Mouse (Mus musculus) spleen, adult 12 weeks (tissue): Measurements from ENCODE around the gene Itgav.

Experiments used
- DNase-seq: peaks from one replicate; pipeline ENCODE4 v3.0.0; 2022; ENCODE audit warnings: low spot score

Itgav gene

GRCm38 (mm10) chr2:83723921-83724826 is at the start of gene Itgav:
TSS of gene Itgav (plus strand) at chr2:83724397.
- peak; percentile 64 for DNase-seq

GRCm38 (mm10) chr2:83674421-83674820 is 49.8 kb upstream of the Itgav start:
- DNase-seq, result no peak

DNA sequence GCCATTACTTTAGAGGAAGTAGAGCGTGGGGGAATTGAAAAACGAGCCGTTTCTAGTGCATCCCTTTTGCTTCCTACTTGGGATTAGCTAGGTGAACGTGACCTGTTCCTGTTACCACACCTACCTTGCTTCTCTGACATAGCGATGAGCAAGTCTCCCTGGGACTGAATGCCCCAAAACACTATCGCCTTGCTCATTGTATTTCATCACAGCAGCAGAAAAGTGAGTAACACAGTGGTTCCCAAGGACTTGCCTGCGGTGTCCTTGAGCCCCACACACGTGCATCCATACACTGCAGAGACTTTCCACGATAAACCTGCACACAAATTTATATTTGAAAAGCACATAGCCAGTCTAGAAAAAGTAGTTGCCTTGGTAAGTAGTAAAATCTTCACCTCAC is 49.3 kb upstream of the Itgav start:
- DNase-seq, result no peak

- no peak for DNase-seq
These were observed 48.5 kb upstream of the Itgav start for GRCm38 (mm10) chr2:83675681-83676080.

DNA sequence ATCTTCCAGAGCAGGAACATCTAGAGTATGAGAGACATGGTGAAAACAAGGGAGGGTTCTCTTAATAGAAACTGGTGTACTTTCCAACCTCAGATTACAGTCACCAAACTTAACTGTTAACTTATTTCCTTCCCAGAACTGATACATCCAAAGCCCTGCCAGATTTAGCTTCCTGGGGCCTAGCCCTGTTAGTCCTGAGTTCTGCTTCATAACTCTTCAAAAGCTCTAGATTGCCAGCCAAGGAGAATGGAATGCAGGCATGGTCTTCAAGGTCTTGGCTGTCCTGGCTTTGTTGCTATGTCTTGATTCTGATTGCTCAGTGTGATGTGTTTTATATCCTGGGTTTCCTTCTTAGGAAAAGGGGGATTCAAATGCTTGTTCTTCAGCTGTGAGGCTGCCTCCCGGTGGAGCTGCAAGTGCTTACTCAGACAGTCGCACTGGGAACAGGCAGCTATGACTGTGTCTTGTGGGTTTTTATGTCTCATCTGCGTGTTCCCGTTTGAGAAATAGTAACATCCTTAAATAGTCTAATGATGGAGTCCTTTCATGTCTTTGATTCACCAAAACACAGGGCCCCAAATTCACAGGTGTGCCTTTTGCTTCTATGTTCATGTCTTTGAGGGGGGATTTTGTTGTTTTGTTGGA is 47.8 kb upstream of the Itgav start:
- DNase-seq, result no peak

DNA sequence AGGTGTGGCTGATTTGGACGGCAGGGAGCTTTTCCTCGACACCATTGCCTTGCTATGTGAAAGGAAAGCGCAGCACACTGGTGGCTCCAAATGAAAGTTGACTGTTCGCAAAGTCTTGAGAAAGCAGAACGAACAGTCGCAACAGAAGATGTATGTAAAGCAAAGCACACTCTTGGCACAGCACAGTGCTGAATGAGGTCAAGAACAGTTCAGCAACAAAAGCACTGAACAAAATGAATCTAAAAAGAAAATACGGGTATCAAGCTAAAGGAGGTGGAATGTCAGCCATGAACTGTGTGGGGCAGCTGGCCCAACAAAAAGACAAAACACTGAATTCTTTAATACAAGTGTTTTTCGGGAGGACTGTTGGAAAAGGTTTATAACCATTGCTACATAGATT is 42.9 kb upstream of the Itgav start:
- no peak for DNase-seq

DNA sequence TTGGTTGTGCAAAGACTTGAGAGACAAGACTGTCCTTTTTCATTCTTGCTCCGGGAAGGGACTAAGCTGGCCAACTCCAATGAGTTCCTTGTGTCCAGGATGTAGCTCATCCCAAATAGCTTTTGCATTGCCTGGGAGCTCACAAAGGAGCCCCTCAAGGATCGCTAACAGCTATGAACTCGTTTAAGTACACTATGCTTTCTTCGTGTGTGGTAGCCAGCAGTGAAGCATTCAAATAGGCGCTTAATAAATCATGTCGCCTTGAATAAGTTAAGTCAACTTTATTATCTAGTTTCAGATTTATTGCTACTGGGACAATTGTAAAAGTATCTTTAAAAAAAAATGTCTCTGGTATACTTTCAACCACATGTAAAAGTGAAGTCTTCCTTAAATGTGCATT is 42.4 kb upstream of the Itgav start:
- DNase-seq, result no peak

DNA sequence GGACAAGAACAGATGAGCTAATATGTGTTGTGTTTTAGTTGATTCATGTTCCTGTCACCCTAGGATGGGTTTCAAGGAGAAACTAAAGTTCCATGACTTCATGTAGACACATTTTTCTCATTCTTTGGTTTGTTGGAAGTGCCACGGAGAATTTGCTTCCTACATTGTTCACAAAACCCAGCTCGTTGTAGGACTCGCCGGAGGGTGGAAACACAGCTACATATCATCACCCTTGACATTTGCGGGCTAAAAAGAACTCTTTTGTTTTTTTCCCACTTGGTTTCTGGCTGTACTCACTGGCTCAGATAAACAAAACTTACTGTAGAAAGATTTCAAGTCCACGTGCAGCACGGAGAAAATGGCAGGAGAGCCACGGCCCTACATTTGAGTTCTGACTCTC is 41.9 kb upstream of the Itgav start:
- no peak for DNase-seq

DNA sequence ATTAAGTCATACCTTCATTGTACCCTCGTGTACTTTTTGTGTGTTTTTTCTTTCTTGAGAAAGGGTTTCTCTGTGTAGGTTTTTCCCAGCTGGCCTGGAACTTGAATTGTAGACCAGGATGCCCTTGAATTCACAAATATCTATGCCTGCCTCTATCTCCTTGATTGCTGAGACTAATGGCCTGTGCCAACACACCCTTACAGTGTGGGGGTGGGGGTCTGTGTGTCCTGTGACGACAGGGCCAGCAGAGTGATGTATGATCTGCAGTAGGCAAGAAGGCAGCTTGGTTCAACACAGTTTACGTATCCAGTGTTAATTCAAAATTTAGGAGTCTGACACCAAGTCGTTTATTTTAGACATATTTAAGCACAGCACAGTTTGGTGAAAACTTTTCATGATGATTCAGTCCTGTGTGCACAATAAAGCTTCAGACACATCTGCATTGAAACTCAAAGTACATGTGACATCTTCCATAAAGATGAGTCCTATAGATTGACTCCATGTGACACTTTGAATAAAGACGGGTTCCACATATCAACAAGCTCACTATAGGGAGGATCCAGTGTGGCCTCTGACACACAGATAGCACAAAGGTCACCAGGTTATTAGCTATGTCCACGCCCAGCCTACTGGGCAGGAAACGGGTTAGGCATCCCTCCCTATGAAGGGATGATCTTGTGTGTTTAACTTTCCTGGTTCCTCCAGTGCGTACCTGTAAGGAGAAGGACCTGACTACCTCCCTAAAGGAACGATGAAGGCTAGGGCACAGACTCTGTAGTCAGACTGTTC is 40.3 kb upstream of the Itgav start:
- no peak for DNase-seq

- DNase-seq, result no peak
These were observed 39.5 kb upstream of the Itgav start for GRCm38 (mm10) chr2:83684691-83685090.

GRCm38 (mm10) chr2:83690372-83690771 is 33.8 kb upstream of the Itgav start:
- no peak for DNase-seq

DNA sequence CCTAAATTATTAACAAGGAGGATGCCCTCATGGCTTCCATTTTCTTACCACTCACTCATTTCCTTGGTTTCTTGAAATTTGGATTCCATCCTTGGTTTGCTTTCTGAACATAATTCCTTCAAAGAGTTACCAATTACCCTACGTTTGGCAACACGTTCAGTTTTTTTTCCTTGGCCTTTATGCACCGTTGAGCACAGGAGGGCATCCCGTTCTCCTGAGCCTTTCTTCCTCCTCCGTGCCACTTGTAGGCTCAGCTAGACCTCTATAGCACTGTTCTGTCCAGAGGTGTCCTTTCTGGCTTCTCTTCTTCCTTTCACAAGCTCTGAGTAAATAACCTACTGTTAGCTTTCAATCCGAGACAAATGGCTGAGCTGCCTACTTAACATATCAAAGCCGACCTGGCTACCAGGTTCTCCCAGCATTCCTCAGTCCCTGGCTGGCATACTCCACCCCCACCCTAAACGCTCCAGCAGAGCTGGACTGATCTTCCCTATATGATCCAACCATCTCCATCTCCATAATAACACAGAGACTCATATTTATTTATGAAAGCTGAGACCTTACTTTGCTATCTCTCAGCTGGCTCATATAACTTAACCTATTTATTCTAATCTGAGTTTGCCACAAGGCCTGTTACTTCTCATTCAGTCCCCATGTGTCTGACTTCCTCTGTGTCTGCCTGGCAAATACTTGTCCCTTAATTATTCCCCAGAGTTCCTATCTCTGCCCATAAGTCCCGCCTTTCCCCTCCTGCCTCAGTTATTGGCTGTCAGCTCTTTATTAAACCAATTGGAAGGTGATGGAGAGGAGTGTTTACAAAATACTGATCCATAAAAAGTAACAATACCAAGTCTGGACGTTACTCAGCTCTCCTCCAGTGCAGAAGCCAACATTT is 31.3 kb upstream of the Itgav start:
- DNase-seq, result no peak

- DNase-seq, result no peak
These were observed 30.1 kb upstream of the Itgav start for GRCm38 (mm10) chr2:83694061-83694460.

GRCm38 (mm10) chr2:83695345-83696247 is 28.6 kb upstream of the Itgav start:
- DNase-seq, result no peak

DNA sequence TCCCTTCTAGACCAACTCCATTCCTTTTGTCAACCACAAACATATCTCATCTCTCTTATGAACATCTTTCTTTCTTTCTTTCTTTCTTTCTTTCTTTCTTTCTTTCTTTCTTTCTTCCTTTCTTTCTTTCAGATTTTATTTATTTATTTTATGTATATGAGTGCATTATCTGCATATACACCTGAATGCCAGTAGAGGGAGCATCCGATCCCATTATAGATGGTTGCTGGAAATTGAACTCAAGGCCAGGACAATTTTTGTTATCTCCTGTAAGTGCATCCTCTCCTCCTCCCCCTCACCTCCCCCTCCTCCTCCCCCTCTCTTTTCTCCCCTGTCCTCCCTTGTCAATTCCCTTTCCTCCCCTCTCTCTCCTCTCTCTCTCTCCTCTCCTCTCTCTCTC is 25.7 kb upstream of the Itgav start:
- no peak for DNase-seq

DNA sequence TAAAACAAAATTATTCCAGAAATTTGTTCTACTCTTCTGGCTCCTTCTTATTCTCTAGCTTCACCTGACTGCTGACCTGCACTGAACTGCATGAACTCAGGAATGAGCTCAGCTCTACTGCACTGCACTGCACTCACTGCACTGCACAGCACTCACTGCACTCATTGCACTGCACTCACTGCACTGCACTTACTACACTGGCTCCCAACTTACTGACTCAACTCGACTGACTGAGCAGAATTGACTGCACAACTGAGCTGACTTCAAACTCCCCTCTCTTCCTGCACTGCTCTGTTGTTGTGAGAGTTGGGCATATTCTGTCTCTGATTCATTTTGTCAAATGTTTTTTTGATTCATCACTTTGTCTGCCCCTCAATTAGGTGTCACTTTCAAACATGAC is 24.9 kb upstream of the Itgav start:
- DNase-seq, result no peak

GRCm38 (mm10) chr2:83700667-83701066 is 23.5 kb upstream of the Itgav start:
- no peak for DNase-seq

DNA sequence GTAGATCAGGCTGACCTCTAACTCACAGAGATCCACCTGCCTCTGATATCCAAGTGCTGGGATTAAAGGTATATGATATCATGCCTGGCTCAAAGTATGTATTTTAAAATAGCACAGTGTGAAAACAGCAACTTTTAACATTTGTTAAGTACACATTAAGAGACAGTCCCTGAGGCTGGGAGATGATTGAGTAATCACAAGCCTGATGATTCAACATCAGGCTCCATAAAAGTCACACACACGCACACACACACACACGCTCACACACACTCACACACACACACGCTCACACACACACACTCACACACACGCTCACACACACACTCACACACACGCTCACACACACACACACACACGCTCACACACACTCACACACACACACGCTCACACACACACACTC is 21.8 kb upstream of the Itgav start:
- no peak for DNase-seq

- DNase-seq, result no peak
These were observed 18.5 kb upstream of the Itgav start for GRCm38 (mm10) chr2:83705580-83706158.

DNA sequence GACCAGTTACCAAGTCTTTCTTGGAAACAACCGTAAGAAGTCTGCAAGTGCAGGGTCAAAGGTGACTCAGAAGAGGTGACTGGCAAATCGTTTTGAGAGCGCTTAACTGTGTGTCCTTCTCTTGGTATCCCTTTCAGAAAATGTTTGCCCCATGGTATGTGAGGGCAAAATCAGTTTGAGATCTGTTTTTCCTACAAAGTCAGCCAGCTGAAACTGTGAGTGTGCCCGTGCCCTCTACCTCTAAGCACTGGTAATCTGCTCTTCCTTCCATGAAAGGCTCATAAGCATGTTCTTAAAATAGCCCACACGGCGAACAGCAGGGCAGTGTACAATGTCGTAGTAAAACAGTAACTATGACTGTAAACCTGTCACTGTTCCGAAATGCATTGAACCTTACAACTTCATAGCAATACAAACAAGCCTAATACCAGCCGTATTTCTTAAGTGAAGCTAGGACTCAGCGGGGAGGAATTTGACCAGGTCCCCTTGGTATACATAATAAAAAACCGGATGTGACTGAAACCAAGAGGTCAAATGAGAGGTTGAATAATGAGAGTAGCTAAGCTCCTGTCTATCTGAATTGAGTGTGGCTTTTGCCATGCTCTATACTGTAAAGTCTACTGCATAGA is 14.2 kb upstream of the Itgav start:
- no peak for DNase-seq
